Mouse (Mus musculus) adrenal gland, adult 8-10 months (tissue): ENCODE data around the gene Myo3b. TPM values are rescaled to one million over a fixed set of nuclear protein-coding genes. Genes with fewer than 3 reads are reported as not detected.
A peak's percentile ranks its signal among the peaks of the same experiment; 100 is the strongest.
"Not testable (repeated sequence)": the region's sequence is repeated elsewhere in the genome, so short reads cannot be mapped to it uniquely, and the experiment has no call there.

Source experiments
- DNase-seq: peaks from one replicate; pipeline ENCODE4 v3.0.0; 2022
- total RNA-seq, 4 experiments: library from RNA; stranded (reverse); gene quantifications; 2 replicates each; pipeline ENCODE4 v1.2.4; 2022

The Myo3b gene
- total RNA-seq: under 1 TPM in 1 of 4 experiments, not detected in 3; 0.09 TPM

- no peak for DNase-seq
Observed at GRCm38 (mm10) chr2:70038752-70039151, at the start of gene Myo3b. TSS of gene Myo3b (plus strand) at chr2:70039126.

GRCm38 (mm10) chr2:69989224-69989623 is 49.7 kb upstream of the Myo3b start:
- DNase-seq: no peak

- no peak for DNase-seq
Observed at GRCm38 (mm10) chr2:69990647-69991046, 48.3 kb upstream of the Myo3b start.

- DNase-seq: not testable (repeated sequence)
Observed at GRCm38 (mm10) chr2:69994082-69994736, 44.7 kb upstream of the Myo3b start.

- no peak for DNase-seq
Observed at GRCm38 (mm10) chr2:69994779-69995178, 44.1 kb upstream of the Myo3b start.

- DNase-seq: no peak
Observed at GRCm38 (mm10) chr2:69999097-69999770, 39.7 kb upstream of the Myo3b start.

- DNase-seq: no peak
Observed at GRCm38 (mm10) chr2:70000316-70000715, 38.6 kb upstream of the Myo3b start.

- DNase-seq: no peak
Observed at GRCm38 (mm10) chr2:70006492-70006891, 32.4 kb upstream of the Myo3b start.

GRCm38 (mm10) chr2:70012941-70013340 is 26.0 kb upstream of the Myo3b start:
- DNase-seq: no peak

GRCm38 (mm10) chr2:70018236-70018635 is 20.7 kb upstream of the Myo3b start:
- peak; percentile 54 for DNase-seq

- DNase-seq: no peak
Observed at GRCm38 (mm10) chr2:70024454-70024853, 14.5 kb upstream of the Myo3b start.

GRCm38 (mm10) chr2:70025711-70026110 is 13.2 kb upstream of the Myo3b start:
- no peak for DNase-seq

- no peak for DNase-seq
Observed at GRCm38 (mm10) chr2:70031472-70031871, 7.5 kb upstream of the Myo3b start.

- no peak for DNase-seq
Observed at GRCm38 (mm10) chr2:70034895-70035294, 4.0 kb upstream of the Myo3b start.

GRCm38 (mm10) chr2:70035358-70035757 is 3.6 kb upstream of the Myo3b start:
- DNase-seq: no peak

GRCm38 (mm10) chr2:70037221-70037620 is 1.7 kb upstream of the Myo3b start:
- no peak for DNase-seq

GRCm38 (mm10) chr2:70044466-70044865 is 5.5 kb downstream of the Myo3b start:
- no peak for DNase-seq

GRCm38 (mm10) chr2:70047868-70048267 is 8.9 kb downstream of the Myo3b start:
- no peak for DNase-seq

GRCm38 (mm10) chr2:70053803-70054202 is 14.9 kb downstream of the Myo3b start:
- no peak for DNase-seq

GRCm38 (mm10) chr2:70058201-70058600 is 19.3 kb downstream of the Myo3b start:
- no peak for DNase-seq

- no peak for DNase-seq
Observed at GRCm38 (mm10) chr2:70060359-70061345, 21.7 kb downstream of the Myo3b start.

- no peak for DNase-seq
Observed at GRCm38 (mm10) chr2:70065116-70065515, 26.2 kb downstream of the Myo3b start.

- DNase-seq: no peak
Observed at GRCm38 (mm10) chr2:70065729-70066300, 26.9 kb downstream of the Myo3b start.
